Mouse (Mus musculus) MEL (cell line): ENCODE measurements around the gene Cactin.

Experiments
- CTCF ChIP-seq, 3 experiments: IDR thresholded peaks in 2 of 3; conservative IDR thresholded peaks in 1 of 3; 2 replicates each; pipeline ENCODE4 v1.5.1; 2011 to 2012; ENCODE audit warnings: low read length in 3 of 3, low read depth in 2 of 3, mild to moderate bottlenecking in 2 of 3, improper control_type of control experiment in 1 of 3, inconsistent platforms in 1 of 3, mixed read lengths in 1 of 3, moderate library complexity in 1 of 3; ENCODE audit not compliant: control insufficient read depth in 1 of 3, insufficient read depth in 1 of 3, poor library complexity in 1 of 3, severe bottlenecking in 1 of 3
- E2F4 ChIP-seq: IDR thresholded peaks from 2 replicates; pipeline ENCODE4 v1.6.1; 2011; ENCODE audit warnings: low read depth, low read length, improper control_type of control experiment, borderline replicate concordance

- TF ChIP-seq E2F4 (no peak), CTCF (IDR thresholded peaks at IDR 0.05 in 2 of 3, conservative IDR thresholded peaks at IDR 0.05 in 1 of 3; ENCODE audit: control insufficient read depth in 1 of 3, insufficient read depth in 1 of 3, low read depth in 2 of 3, low read length in 3 of 3, poor library complexity in 1 of 3, severe bottlenecking in 1 of 3) (no peak)
These were observed 27.4 kb upstream of the Cactin start for GRCm38 (mm10) chr10:81293334-81294030.
